8 mouse cellular contexts compared by ENCODE assay signal in the genomic region with DNA sequence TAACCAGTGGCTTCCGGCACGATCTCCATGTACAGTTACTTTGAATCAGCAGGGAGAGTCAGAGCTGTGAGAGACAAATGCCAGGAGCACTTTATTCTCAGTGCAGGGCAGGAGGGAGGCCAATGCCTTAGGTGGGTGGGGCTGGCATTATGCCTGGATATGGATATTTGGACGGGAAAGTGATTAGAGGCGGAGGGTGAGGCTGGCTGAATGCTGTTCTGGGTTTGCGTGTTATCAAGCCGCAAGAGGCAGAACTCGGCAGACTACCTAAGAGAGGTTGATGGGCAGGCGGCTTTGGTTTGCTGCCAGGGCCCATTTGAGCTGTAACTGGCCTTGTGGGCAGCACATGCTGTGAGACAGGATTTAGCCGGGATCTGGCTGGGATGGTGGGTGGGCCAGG.
DNase-seq lines count a peak whose midpoint lies in the region; ATAC-seq lines count a peak whose summit lies in the region.

No protein-coding gene starts in this region.

- no peaks in the 10 kb centered on the region for H3K9me3 ChIP-seq in neural tube, embryonic 13.5 days
- no peaks in the 10 kb centered on the region for H3K9me3 ChIP-seq in forebrain, embryonic 13.5 days (replicated peaks)
- no peaks in the 10 kb centered on the region for H3K9me3 ChIP-seq in heart, embryonic 15.5 days (replicated peaks)

- H3K4me3 ChIP-seq in neural tube, embryonic 13.5 days = no peak overlapping the region
- H3K4me3 ChIP-seq in forebrain, embryonic 13.5 days = no peak overlapping the region
- peak overlapping the region; percentile 5; the same call in 1 of the 2 replicates for H3K4me3 ChIP-seq in heart, embryonic 15.5 days

- no peaks in the 10 kb centered on the region for H3K36me3 ChIP-seq in neural tube, embryonic 13.5 days
- H3K36me3 ChIP-seq in forebrain, embryonic 13.5 days (ENCODE audit: poor library complexity, severe bottlenecking) = no peaks in the 10 kb centered on the region
- no peaks in the 10 kb centered on the region for H3K36me3 ChIP-seq in heart, embryonic 15.5 days

- peak overlapping the region; percentile 43; the same call in 1 of the 2 replicates for H3K9ac ChIP-seq in neural tube, embryonic 13.5 days
- peak overlapping the region; percentile 31 for H3K9ac ChIP-seq in forebrain, embryonic 13.5 days
- peak overlapping the region; percentile 36 for H3K9ac ChIP-seq in heart, embryonic 15.5 days

- ATAC-seq in neural tube, embryonic 13.5 days (ENCODE audit: low read depth) = peak; percentile 51; the same call in 1 of the 2 replicates
- peak; percentile 72 for ATAC-seq in forebrain, embryonic 13.5 days
- ATAC-seq in heart, embryonic 15.5 days (replicated peaks; ENCODE audit: insufficient number of reproducible peaks, insufficient read depth, low FRiP score, low read depth) = peak; percentile 90

- H3K4me2 ChIP-seq in neural tube, embryonic 13.5 days = 0 out of 2 replicates have a peak overlapping the region, but pooled peaks have one; percentile 1
- peak overlapping the region; percentile 30 for H3K4me2 ChIP-seq in forebrain, embryonic 13.5 days
- peak overlapping the region; percentile 37 for H3K4me2 ChIP-seq in heart, embryonic 15.5 days

- no peak for DNase-seq in neural tube, embryonic 10.5 days (ENCODE audit: extremely low spot score, low spot score)
- DNase-seq in large intestine, adult 2 months (ENCODE audit: low read depth, low spot score) = peak; percentile 87
- DNase-seq in lung, postnatal 14 days = peak; percentile 74
- DNase-seq in skeletal muscle tissue, adult 2 months (ENCODE audit: low read depth, low spot score) = peak; percentile 69
- DNase-seq in spleen, postnatal 36 days (ENCODE audit: low spot score in 2 of 2) = no peak

- peaks cover 56% of the 10 kb centered on the region for H3K4me1 ChIP-seq in neural tube, embryonic 13.5 days (replicated peaks)
- peaks cover 58% of the 10 kb centered on the region for H3K4me1 ChIP-seq in forebrain, embryonic 13.5 days
- H3K4me1 ChIP-seq in heart, embryonic 15.5 days (replicated peaks) = peaks cover 57% of the 10 kb centered on the region

- H3K27me3 ChIP-seq in neural tube, embryonic 13.5 days = no peaks in the 10 kb centered on the region
- H3K27me3 ChIP-seq in forebrain, embryonic 13.5 days = peaks cover 4% of the 10 kb centered on the region; the same call in 1 of the 2 replicates
- H3K27me3 ChIP-seq in heart, embryonic 15.5 days = no peaks in the 10 kb centered on the region

- WGBS in neural tube, embryonic 13.5 days = 17% methylated on average over 9 of the region's 9 CpGs
- WGBS in forebrain, embryonic 13.5 days = 13% methylated on average over 9 of the region's 9 CpGs
- 9% methylated on average over 9 of the region's 9 CpGs for WGBS in heart, embryonic 15.5 days
- WGBS in large intestine, adult 2 months = 25% methylated on average over 9 of the region's 9 CpGs

- peak overlapping the region; percentile 67 for H3K27ac ChIP-seq in neural tube, embryonic 13.5 days (replicated peaks)
- H3K27ac ChIP-seq in forebrain, embryonic 13.5 days = peak overlapping the region; percentile 45
- H3K27ac ChIP-seq in heart, embryonic 15.5 days = peak overlapping the region; percentile 94

Comparison
In these comparisons a context has a peak if more than half of its experiments do, and no peak if none do; other contexts are left out.
1. DNase-seq: peak in large intestine, adult 2 months (single experiment), lung, postnatal 14 days (single experiment) and skeletal muscle tissue, adult 2 months (single experiment); none in neural tube, embryonic 10.5 days (single experiment) and spleen, postnatal 36 days (0 of 2).
2. Peak in every context shown above with its lines, with median percentiles within 50 percentile points of each other: ATAC-seq, H3K27ac ChIP-seq, H3K4me2 ChIP-seq and H3K9ac ChIP-seq.